Mouse (Mus musculus): ENCODE measurements at regions not wholly inside any gene's neighbourhood (a gene's known extent, or its start where the extent isn't known, plus 50 kb on each side); places are given as distances from the start of the nearest gene placed in this dataset.
A peak's percentile ranks its signal among the peaks of the same experiment; 100 is the strongest.

DNA sequence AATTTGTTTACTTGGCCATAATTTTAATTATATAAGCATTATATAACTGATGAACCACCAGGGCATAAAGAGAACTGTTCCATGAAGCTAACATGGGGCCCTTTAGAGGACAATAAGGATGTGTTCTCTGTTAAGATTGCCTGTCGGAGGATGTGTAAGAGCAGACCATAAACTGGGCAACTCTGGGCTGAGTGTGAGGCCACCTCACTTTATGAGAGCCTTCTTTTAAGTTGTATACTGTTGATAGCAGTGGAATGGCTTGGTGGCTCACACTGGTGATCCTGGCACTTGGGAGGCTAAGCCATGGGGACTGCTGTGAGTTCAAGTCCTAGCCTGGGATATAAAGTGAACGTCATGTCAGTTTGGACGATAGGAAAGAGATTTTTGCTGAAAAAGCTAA, 227.3 kb upstream of the Krr1 start:
- no peak for DNase-seq

DNA sequence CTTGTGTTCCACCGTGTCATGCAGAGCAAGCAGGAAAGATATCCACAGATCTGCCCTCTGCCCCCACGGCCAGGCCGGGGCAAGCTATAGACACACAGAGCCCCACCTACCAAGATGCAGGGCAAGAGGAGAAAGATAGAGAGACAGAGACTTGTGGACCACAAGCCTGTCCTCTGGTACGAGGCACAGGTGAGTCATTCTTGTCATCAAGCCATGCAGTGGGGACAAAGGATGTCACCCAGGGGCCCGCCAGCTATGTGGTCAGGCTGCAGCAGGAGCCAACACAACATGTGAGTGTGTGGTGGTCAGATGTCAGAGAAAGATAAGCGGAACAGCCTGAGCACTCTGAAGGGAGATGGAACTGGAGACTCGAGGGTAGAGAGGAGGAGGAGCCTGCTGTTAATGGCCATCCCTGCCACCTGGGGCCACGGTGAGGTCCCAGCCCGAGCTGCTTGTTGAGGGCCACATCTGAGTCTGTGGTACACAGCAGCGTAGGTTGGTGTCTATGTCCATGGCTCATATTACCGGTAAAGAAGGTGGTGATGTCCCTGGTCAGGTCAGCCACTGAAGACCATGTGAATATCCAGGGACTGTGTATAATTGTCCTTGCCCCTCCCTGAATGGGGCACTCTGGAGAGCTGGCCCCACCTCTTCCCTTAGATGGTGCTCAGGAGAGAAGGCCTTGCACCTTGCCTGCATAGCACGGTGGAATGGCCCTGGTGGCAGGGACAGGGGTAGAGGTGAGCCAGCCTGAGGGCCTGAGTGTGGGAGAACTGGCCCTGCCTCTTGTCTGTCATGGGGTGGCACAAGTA, 226.2 kb upstream of the Krr1 start:
- DNase-seq = no peak

GRCm38 (mm10) chr10:111746879-111747477, 225.5 kb upstream of the Krr1 start:
- no peak for DNase-seq

- no peak for DNase-seq
These were observed 224.0 kb upstream of the Krr1 start for GRCm38 (mm10) chr10:111748482-111748881.

DNA sequence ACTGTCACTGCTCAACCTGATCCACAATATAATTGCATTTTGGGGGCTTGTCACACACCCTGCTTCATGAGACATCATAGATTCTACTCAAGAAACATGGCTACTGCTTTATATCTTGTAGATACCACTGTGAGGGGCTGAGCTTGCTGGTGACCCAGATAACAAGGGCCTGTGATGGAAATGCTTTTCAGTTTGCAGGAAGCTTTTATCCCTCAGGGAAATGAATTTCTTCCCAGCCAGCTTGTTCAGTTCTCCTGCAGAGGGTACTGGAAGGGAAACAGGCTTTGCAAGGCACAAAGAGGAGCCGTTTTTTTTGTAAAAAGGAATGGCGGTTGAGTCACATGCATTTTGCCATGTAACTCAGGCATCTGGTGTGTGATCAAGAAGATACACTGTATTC, 218.8 kb upstream of the Krr1 start:
- no peak for DNase-seq

- DNase-seq = no peak
These were observed 216.5 kb upstream of the Krr1 start for GRCm38 (mm10) chr10:111755964-111756363.

DNA sequence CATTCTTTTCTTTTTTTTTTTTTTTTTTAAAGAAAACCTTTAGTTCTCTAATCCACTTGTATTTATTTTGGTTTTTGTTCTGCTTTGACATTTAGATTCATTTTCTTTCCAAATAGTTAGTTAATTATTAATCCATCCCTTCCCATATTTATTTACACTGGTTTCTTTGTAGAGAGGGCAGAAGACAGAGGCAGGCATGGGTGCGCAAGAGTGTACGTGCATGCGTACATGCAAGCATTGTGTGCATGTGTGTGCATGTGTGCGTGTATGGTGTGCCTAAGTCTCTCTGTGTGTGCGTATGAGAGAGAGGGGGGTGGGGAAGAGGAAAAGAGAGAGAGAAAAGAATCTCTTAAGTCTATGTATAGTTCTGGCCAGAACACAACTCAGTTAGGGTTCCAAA, 215.9 kb upstream of the Krr1 start:
- DNase-seq = no peak

- no peak for DNase-seq
These were observed 214.8 kb upstream of the Krr1 start for GRCm38 (mm10) chr10:111757689-111758088.

DNA sequence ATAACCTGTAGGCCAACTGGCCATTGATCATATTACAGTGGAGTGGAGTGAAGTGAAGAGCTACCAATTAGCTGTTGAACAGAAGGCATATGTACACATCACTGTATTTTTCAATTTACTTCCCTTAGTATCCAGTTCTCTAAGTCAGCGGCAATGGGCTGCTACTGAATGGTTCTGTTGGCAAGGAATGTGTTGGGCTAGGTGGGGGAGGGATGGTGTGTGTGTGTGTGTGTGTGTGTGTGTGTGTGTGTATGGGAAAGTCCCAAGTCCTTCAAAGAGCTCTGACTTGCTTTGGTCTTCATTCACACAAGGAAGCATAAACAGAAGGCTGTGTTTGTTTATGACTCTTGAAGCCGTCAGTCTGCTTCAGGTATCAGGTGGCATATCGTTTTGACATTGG, 213.0 kb upstream of the Krr1 start:
- no peak for DNase-seq

- no peak for DNase-seq
These were observed 209.5 kb upstream of the Krr1 start for GRCm38 (mm10) chr10:111762751-111763528.

DNA sequence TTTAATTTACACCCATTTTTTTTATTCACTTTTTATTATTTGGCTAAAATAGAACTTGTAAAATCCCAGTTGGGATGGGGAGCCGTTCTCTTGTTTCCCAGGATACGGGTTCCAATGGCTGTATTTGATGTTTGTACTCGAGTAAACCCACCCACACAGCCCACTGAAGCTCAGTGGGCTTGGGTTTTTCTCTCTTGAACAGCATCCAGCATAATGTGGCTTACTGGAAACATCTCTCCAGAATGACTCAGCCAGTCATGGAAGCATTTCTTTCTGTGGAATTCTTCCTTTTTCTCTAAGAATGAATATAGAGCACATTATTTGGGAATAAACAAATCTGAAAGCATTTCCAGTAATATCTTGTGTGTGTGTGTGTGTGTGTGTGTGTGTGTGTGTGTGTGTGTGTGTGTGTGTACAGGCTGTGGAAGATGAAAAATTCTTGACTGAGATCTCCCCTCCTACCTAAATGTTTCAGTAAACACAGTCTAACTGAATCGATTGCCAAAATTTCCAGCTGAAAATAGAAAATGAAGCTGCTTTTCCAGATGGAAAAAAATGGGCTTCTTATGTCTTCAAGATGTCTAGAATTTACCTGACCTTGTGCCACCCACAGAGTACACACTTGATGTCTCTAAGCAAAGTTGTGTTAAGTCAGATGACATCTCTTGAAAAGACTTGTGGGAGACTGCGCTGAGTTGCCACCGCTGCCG, 205.3 kb upstream of the Krr1 start:
- DNase-seq = no peak

DNA sequence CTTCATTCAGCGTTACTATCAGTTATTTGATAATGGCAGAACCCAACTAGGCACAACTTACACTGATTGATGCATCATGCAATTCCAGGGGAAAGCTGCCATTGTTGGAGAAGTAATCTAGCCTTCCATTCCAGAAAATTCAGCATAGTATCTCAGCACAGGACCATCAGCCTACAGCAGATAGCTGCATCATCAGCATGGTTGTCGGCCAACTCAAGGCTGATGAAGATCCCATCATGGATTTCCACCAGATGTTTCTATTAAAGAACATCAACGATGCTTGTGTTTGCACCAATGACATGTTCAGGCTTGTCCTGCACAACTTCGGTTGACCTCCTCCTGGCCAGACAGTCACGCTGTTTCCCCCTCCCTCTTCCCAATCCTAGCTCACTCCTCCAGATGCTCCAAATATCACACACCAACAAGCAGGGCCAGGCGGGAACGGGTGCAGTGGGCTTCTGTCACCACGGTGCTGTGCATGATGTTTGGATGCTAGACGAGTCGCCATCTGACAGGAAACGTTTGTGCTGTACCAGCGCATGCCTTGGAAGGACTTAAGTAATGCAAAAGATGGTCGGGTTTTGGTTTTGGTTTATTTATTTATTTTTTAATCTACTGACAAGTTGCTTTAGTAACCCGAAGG, 204.5 kb upstream of the Krr1 start:
- no peak for DNase-seq

GRCm38 (mm10) chr10:111769486-111770002, 202.9 kb upstream of the Krr1 start:
- DNase-seq = no peak

DNA sequence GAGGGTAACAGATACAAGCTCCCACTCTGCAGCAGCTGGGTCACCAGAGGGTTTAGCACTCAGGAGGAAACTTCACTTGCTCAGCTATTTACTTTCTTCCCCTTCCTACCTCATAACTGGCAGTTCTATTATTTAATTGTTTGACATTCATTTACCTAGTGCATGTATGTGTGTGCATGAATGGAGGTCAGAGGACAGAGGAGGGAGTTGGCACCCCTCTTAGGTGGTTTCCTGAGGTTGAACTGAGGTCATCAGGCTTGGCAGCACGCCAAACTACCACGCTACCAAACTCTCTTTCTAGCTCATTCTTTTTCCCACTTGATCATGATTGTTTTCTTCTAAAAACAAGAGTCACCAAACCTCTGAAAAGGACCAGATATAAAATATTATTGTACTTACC, 202.4 kb upstream of the Krr1 start:
- peak; percentile 11 for DNase-seq

- DNase-seq = no peak
These were observed 201.5 kb upstream of the Krr1 start for GRCm38 (mm10) chr10:111771010-111771409.

GRCm38 (mm10) chr10:111777559-111777958, 194.9 kb upstream of the Krr1 start:
- DNase-seq = no peak

- no peak for DNase-seq
These were observed 194.4 kb upstream of the Krr1 start for GRCm38 (mm10) chr10:111778111-111778510.

GRCm38 (mm10) chr10:111779956-111780355, 192.5 kb upstream of the Krr1 start:
- DNase-seq = no peak

DNA sequence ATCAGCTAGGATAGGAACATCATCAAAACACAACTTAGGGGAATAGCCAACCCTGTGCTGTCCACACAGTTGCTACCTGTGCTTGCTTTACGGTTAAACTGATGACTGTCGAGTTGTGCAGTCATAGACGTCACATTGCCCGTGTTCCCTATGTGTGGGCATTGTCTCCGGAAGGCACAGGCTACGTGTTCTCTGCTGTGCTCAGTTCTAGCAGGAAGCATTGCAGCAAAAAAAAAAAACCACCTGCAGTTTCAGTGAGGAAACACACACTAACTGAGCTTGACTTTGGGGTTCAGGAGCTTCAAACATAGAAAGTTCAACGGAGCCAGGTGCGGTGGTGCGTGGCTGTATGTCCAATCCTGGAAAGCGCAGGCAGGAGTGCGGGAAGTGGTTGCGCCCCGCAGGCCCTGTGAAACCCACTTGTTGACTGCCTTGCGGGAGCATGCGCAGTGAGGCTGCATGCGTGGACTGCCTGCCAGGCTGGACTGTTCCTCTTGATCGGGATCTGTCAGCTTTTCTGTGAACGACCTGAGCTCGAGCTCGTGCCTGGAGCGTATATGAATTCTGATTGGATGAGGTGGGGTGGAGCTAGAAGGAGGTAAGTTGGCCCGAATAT, 190.2 kb upstream of the Krr1 start:
- no peak for DNase-seq

- no peak for DNase-seq
These were observed 189.0 kb upstream of the Krr1 start for GRCm38 (mm10) chr10:111783496-111783895.

- DNase-seq = no peak
These were observed 188.2 kb upstream of the Krr1 start for GRCm38 (mm10) chr10:111784065-111784853.

Data from kidney, adult 18-20 months (tissue).